Mouse (Mus musculus): ENCODE data around the gene Mical2. TPM values are rescaled to one million over a fixed set of nuclear protein-coding genes. Genes with fewer than 3 reads are reported as not detected.

The Mical2 gene
- total RNA-seq, 2 experiments from 2014 or later: 300 to 329 TPM

DNA sequence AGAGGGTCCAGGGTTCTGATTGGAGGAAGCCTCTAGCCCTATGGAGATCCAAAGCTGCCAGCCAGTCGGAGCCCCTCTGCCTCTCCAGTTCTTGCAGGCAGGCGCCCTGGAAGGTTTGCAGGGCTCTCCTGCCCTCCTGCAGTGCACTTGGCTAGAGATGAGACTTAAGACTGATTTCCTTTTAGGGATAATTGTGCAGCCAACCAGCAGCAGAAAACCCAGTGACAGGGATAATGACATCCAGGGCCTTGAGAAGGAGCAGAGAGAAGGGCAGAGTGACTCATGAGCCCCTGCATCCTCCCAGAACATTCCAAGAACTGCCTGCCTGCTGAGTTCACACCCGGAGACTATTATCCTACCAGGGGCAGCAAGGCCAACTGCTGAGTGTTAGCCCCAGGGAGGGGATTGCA lies 228.2 kb downstream of the Mical2 start:
- intact Hi-C loops (cut with DNase I): no loop called here
- peak in 1 of 2 experiments; percentile 42 for DNase-seq (ENCODE audit: extremely low spot score in 1 of 2, low spot score in 2 of 2)

- no peak for DNase-seq (ENCODE audit: extremely low spot score in 1 of 2, low spot score in 2 of 2)
- intact Hi-C loops (cut with DNase I): no loop called here
These were observed 228.7 kb downstream of the Mical2 start for GRCm38 (mm10) chr7:112454380-112454779.

- no peak for DNase-seq (ENCODE audit: extremely low spot score in 1 of 2, low spot score in 2 of 2)
- intact Hi-C loops (cut with DNase I): no loop called here
These were observed 229.3 kb downstream of the Mical2 start for GRCm38 (mm10) chr7:112454951-112455350.

DNA sequence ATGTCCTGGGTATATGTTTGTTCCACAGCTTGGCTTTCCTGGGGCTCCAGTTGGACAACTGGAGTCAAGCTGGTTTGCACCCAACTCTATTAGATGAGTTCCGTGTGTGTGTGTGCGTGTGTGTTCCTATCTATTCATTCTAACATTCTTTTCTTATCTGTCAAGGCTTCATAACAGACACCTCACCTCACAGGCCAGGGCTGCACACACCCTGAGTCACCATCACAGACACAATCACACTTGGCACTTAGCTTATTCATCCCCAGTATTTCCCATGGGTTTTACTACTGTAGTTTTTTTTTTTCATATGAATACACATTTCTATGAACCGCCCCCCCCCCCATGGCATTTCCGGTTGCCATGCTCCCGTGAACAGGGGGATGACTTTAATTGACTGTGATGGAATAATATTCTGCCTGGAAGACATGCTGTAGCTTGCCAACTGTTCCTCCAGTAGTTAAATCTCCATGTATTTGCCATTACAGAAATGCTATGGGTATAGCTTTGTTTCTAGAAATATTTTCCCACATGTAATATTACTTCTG lies 230.0 kb downstream of the Mical2 start:
- intact Hi-C loops (cut with DNase I): no loop called here
- no peak for DNase-seq (ENCODE audit: extremely low spot score in 1 of 2, low spot score in 2 of 2)

DNA sequence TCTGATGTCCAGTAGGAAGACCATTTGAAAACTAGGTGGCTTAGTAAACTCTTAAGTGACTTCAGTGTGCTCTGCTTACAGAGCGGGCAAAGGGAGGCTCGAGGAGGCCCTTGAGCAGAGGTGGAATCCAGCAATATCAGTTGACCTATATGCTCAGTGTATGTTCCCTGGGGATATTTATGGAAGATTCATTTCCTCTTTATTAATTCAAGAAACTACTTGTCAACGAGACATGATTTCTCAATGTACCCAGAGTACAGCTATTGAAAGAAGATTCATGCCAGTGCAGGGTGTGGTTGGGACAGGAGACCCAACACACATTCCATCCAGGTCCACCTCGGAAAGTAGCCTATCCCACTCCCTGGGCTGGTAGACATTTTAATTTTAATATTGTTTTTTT lies 231.7 kb downstream of the Mical2 start:
- intact Hi-C loops (cut with DNase I): no loop called here
- DNase-seq (ENCODE audit: extremely low spot score in 1 of 2, low spot score in 2 of 2): no peak

DNA sequence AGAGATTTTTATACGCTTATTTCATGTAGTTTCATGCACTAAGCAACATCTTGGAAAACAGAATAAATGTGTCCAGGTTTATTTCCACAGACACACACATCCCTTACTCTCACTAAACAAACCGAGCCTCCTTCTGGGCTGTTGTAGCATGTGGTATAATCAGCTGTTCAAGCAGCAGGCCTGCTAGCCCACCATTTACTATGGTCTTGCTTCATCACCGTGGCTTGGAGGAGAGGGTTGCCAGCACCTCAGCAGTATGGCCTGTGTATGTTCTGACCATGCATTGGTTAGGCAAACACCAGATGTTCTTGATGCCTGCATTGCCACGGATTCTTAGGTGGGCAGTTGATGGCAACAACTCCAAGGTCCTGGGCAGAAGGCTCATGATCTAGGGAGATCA lies 232.3 kb downstream of the Mical2 start:
- no peak for DNase-seq (ENCODE audit: extremely low spot score in 1 of 2, low spot score in 2 of 2)
- intact Hi-C loops (cut with DNase I): no loop called here

DNA sequence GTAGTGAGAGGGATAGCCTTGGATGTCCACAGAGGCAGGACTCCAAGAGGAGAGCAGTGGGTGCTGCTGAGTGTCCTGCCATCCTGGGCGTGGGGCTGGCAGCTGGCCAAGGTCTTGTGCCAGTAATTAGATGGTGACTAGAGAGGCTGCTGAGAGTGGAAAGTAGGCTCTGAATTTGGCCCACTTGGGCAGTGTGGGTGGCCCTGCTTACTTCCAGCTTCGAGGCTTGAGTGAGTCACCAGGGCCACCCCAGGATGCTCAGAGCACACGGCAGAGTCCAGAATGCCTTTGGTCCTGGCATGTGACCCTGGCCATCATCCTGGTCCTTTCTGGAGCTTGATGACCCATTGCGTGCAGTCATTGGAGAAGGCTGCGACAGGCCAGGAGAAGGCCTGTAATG lies 232.8 kb downstream of the Mical2 start:
- intact Hi-C loops (cut with DNase I): no loop called here
- peak in 1 of 2 experiments; percentile 41 for DNase-seq (ENCODE audit: extremely low spot score in 1 of 2, low spot score in 2 of 2)

Other genes starting within 250 kb of the Mical2 start
- 10 to 100 TPM; 70.2 to 70.8 TPM for gene Usp47, start 202.4 kb upstream of the Mical2 start, total RNA-seq (2021)
- gene Dkk3, start 66.8 kb upstream of the Mical2 start, total RNA-seq (2021): 10 to 100 TPM; 72.5 to 93.3 TPM
- 10 to 100 TPM; 38.6 to 38.8 TPM for gene Parva, start 201.6 kb downstream of the Mical2 start, total RNA-seq (2021)

Data from left cerebral cortex, postnatal 10 days (tissue).